Mouse (Mus musculus) midbrain, embryonic 14.5 days (tissue): Measurements from ENCODE around the gene Rwdd3. TPM values are rescaled to one million over a fixed set of nuclear protein-coding genes. Genes with fewer than 3 reads are reported as not detected.

Experiments used
- ATAC-seq: fragments of 200-750 bp; cut with Nextera tagmentation; 2 replicates; pipeline ENCODE4 v1.8.0; 2017; ENCODE audit warnings: moderate number of reproducible peaks, moderate library complexity; ENCODE audit not compliant: low FRiP score, low TSS enrichment
- DNase-seq: peaks from one replicate; pipeline ENCODE4 v3.0.0-alpha.2; 2015
- H3K27ac ChIP-seq: fragments of 300-500 bp; sonication (generic); replicated peaks from 2 replicates; pipeline ENCODE4 v1.5.1; 2014; ENCODE audit warnings: mild to moderate bottlenecking, low read depth, low read length, moderate library complexity
- H3K27me3 ChIP-seq: fragments of 300-500 bp; sonication (generic); 2 replicates; pipeline ENCODE4 v1.6.1; 2014; ENCODE audit warnings: low read length, control low read depth, mixed read lengths; ENCODE audit not compliant: control insufficient read depth, insufficient read depth
- H3K36me3 ChIP-seq: fragments of 300-500 bp; sonication (generic); 2 replicates; pipeline ENCODE4 v1.6.1; 2014; ENCODE audit warnings: low read length, control low read depth; ENCODE audit not compliant: control insufficient read depth, insufficient read depth
- H3K4me1 ChIP-seq: fragments of 300-500 bp; sonication (generic); 2 replicates; pipeline ENCODE4 v1.6.1; 2014; ENCODE audit warnings: mild to moderate bottlenecking, antibody characterized with exemption, low read length, control low read depth; ENCODE audit not compliant: control insufficient read depth, insufficient read depth
- H3K4me2 ChIP-seq: fragments of 300-500 bp; sonication (generic); 2 replicates; pipeline ENCODE4 v1.6.1; 2014; ENCODE audit warnings: mild to moderate bottlenecking, low read length, moderate library complexity
- H3K4me3 ChIP-seq: fragments of 300-500 bp; sonication (generic); replicated peaks from 2 replicates; pipeline ENCODE4 v1.5.1; 2014; ENCODE audit warnings: low read depth, low read length
- H3K9ac ChIP-seq: fragments of 300-500 bp; sonication (generic); replicated peaks from 2 replicates; pipeline ENCODE4 v1.6.1; 2014; ENCODE audit warnings: mild to moderate bottlenecking, low read length, moderate library complexity
- H3K9me3 ChIP-seq: fragments of 300-500 bp; sonication (generic); 2 replicates; pipeline ENCODE4 v1.6.1; 2016; ENCODE audit warnings: low read length, control low read depth, mixed read lengths; ENCODE audit not compliant: control insufficient read depth
- WGBS: fragments of 180-500 bp; shearing (Covaris S2); extraction: QIAGEN DNeasy Blood & Tissue Kit; methylation state at CpG from one replicate; pipeline ENCODE4 v1.1.7; 2014; 5-methylcytosine and 5-hydroxymethylcytosine counted together
- polyA plus RNA-seq: library from polyadenylated mRNA; unstranded; fragments of >200 nt; fragmentation: Nextera tagmentation; extraction: Ambion mirVana; gene quantifications from 2 replicates; pipeline ENCODE4 v1.2.1, GENCODE M21; 2014

Gene Rwdd3
- polyA plus RNA-seq, 1 experiment from 2014 or later = 6.1 TPM

DNA sequence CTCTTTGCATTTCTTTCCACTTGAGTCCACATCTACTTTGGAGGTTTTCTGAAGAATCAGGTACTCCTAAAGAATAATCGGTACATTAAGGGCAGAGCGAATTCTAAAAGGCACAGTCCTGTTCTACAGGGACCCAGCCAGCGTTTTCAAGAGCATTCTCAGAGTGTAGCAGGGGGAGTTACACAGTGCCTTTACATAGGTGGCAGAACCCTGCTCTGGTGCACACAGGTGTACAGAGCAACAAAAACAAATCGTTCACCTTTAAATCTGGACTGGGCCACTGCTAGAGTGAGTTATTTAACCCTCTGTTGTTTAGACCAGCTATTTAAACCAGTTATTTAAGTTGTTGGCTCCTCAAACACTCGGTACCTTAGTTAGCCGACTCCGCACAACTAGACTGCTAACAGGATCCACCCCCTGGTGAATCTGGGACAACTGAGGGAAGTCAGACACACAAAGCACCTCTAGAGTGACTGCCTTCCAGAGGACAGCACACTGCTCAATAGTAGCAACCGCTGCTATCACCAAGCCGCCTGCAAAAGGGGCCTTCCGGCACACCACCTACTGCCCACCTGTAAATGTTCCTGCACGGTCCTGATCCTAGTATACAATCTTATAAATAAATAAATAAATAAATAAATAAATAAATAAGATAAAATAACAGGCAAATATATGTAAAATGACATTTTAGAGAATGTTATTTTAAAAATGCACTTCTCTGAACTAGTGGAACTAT is 14.9 kb downstream of the Rwdd3 start:
- Histone ChIP-seq H3K27ac (no peak overlapping the region; the same call in 1 of the 2 replicates), H3K4me3 (no peak overlapping the region)

DNA sequence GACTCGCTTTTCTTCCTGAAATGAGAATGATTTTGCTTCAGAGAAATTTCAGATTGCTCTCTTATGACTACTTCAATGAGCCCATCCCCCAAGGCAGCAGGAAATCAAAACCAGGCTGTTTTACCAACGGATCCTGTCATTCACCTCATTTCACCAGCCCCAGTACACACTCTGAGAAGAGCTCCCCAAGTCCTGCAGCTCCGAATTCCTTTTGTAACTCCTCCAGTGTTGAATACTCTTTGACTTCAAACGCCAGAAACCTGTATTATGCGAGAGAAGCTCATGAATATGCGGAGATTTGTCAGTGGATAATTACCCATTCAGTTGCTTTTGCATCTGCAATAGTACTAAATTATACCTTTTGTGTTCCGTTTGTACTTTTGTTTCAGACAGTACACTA is 15.5 kb downstream of the Rwdd3 start:
- Histone ChIP-seq H3K4me3 (no peak overlapping the region), H3K36me3 (no peaks in the 10 kb centered on the region), H3K4me1 (peaks cover 6% of the 10 kb centered on the region), H3K9ac (no peak overlapping the region), H3K27ac (no peak overlapping the region), H3K9me3 (no peaks in the 10 kb centered on the region), H3K27me3 (no peaks in the 10 kb centered on the region), H3K4me2 (peak overlapping the region; percentile 12; the same call in 1 of the 2 replicates)
- 0 out of 2 replicates have a peak, but pooled peaks have one; percentile 55 for ATAC-seq
- peak; percentile 46 for DNase-seq
- WGBS = 18% methylated on average over 7 of the region's 7 CpGs

More for the DNA sequence above, 14.9 kb downstream of the Rwdd3 start:
- no peaks in the 10 kb centered on the region for H3K36me3 ChIP-seq
- DNase-seq (no peak), ATAC-seq (no peak)
- H3K9ac ChIP-seq = no peak overlapping the region
- no peaks in the 10 kb centered on the region for H3K9me3 ChIP-seq
- H3K4me2 ChIP-seq = peak overlapping the region; percentile 12; the same call in 1 of the 2 replicates
- no peaks in the 10 kb centered on the region for H3K27me3 ChIP-seq
- 49% methylated on average over 11 of the region's 11 CpGs for WGBS
- H3K4me1 ChIP-seq = peaks cover 6% of the 10 kb centered on the region

DNA sequence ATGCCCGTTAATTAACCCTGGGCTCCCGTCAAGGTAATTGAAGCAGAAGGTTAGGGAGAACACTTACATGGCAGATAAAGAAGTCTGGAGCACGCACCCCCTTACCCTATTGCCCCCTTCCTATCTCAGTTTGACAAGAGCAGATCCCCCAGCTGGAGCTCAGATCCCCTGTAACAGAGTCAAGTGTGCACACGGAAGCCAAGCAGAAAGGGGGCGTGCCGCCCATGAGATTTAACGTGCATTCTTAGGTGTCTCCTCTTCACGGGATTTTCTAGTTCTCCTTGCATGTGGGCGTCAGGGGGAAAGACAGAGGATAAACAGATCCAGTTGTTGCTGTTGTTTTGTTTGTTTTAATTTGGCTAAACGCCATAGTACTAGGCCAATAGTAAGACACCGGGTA is 37.6 kb downstream of the Rwdd3 start:
- Histone ChIP-seq H3K4me1 (no peaks in the 10 kb centered on the region), H3K9ac (no peak overlapping the region), H3K4me2 (no peak overlapping the region), H3K4me3 (no peak overlapping the region), H3K9me3 (no peaks in the 10 kb centered on the region), H3K27me3 (no peaks in the 10 kb centered on the region), H3K27ac (0 out of 2 replicates have a peak overlapping the region, but pooled peaks have one; percentile 2), H3K36me3 (no peaks in the 10 kb centered on the region)
- ATAC-seq (no peak), DNase-seq (no peak)
- WGBS = 76% methylated on average over 11 of the region's 11 CpGs

DNA sequence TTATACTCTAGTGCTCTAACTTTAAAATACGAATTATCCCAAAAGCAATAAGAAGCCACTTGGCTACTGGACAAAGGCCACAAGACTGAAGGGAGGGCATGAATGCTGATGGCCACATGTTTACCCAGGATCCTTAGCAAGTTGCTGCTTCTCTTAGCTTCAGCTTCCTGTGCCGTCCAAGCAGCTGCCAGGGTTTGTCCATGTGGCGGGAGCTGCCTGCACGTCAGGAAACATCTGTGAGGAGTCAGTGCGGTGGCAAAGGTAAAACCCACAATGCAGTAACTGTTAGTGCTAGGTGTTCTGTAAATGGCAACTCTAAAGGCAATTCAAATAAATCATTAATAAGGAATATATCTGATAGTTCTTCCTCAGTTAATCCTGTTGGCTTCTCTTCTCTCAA is 38.5 kb downstream of the Rwdd3 start:
- Histone ChIP-seq H3K27me3 (no peaks in the 10 kb centered on the region), H3K9ac (no peak overlapping the region), H3K4me1 (no peaks in the 10 kb centered on the region), H3K9me3 (no peaks in the 10 kb centered on the region), H3K4me3 (no peak overlapping the region), H3K36me3 (no peaks in the 10 kb centered on the region), H3K4me2 (no peak overlapping the region), H3K27ac (no peak overlapping the region)
- no peak for DNase-seq
- WGBS = 89% methylated on average over 5 of the region's 5 CpGs
- no peak for ATAC-seq

DNA sequence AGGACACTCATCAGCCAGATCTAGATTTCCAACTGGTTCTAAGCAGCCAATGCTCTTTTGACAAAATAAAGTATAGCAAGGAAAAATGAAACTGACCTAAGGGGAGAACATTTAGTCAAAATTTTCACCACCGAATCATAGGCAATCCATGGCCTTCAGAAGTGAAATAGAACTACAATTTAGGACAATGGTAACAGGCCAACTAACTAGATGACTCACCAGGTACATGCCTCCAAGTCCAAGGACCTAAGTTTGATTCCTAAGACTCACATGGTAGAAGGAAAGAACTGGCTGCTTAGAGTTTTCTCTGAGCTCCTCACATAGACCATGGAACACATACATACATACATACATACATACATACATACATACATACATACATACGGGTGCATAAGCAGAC is 44.3 kb downstream of the Rwdd3 start:
- no peak for ATAC-seq
- WGBS = 88% methylated on average over 2 of the region's 2 CpGs
- Histone ChIP-seq H3K27me3 (no peaks in the 10 kb centered on the region), H3K4me3 (no peak overlapping the region), H3K4me1 (no peaks in the 10 kb centered on the region), H3K36me3 (no peaks in the 10 kb centered on the region), H3K9ac (no peak overlapping the region), H3K27ac (no peak overlapping the region), H3K4me2 (no peak overlapping the region), H3K9me3 (no peaks in the 10 kb centered on the region)
- no peak for DNase-seq

DNA sequence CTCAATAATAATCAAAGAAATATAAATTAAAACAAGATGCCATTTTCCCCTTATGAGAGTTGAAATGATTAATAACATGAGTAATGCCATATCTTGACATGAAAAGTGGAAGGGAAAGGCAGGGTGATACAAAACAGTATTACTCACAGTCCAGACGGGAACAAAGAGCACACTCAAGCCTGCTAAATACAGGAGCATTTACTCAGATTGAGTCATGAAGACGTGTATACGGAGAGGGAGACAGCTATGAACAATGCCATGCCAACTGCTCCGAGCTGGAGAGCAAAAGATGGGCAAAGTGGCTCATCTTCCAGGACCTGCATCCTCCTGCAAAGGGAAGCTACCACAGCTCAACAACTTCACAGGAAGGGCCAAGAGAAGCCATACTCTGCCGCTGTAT is 45.0 kb downstream of the Rwdd3 start:
- WGBS = 77% methylated on average over 5 of the region's 5 CpGs
- H3K27me3 ChIP-seq = no peaks in the 10 kb centered on the region
- ATAC-seq = no peak
- no peaks in the 10 kb centered on the region for H3K36me3 ChIP-seq
- no peak overlapping the region for H3K4me2 ChIP-seq
- no peaks in the 10 kb centered on the region for H3K9me3 ChIP-seq
- no peak overlapping the region for H3K4me3 ChIP-seq
- H3K4me1 ChIP-seq = no peaks in the 10 kb centered on the region
- no peak overlapping the region for H3K9ac ChIP-seq
- no peak overlapping the region for H3K27ac ChIP-seq
- no peak for DNase-seq

DNA sequence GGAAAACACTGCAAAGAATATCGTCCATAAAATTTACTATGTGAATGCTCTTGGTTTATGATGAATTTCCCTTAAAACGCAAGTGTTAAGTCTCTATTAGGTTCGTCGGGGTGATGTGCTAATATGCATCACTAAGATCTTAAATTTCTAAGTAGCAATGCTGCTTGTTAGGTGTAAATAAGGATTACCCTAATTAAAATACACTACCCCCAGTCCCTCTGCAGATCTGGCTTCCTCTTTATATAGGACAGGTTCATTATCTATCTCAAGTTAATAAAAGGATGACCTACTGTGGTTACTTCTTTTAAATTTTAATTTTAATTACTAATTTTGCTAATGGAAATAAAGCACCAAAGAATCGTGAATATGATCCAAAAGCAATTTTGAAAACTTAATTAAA is 50.4 kb downstream of the Rwdd3 start:
- WGBS = 73% methylated on average over 5 of the region's 5 CpGs
- Histone ChIP-seq H3K9me3 (no peaks in the 10 kb centered on the region), H3K36me3 (no peaks in the 10 kb centered on the region), H3K4me3 (no peak overlapping the region), H3K9ac (no peak overlapping the region), H3K4me1 (no peaks in the 10 kb centered on the region), H3K4me2 (no peak overlapping the region), H3K27ac (no peak overlapping the region), H3K27me3 (no peaks in the 10 kb centered on the region)
- no peak for DNase-seq
- ATAC-seq = no peak

DNA sequence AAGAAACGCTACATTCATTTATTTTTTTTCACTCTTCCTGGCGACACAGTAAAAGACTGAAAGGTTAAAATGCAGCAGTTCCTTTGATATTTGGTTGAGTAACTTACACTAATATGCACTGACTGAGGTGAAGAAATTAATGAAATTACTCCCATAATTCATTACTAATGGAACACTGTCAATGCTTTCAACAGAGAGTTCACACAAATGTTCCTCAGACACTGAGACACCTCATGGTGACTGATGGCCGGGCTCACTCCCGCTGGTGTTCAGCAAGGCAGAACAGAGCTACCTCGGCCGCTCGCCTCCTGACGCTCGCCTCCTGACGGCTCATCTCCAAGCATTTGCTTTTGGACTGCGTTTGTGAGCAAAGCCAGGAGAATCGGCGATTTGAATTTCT is 54.9 kb downstream of the Rwdd3 start:
- no peaks in the 10 kb centered on the region for H3K27me3 ChIP-seq
- no peak overlapping the region for H3K9ac ChIP-seq
- no peak overlapping the region for H3K4me3 ChIP-seq
- 70% methylated on average over 13 of the region's 13 CpGs for WGBS
- H3K27ac ChIP-seq = no peak overlapping the region; the same call in 1 of the 2 replicates
- DNase-seq (peak; percentile 29), ATAC-seq (no peak)
- no peaks in the 10 kb centered on the region for H3K36me3 ChIP-seq
- H3K4me1 ChIP-seq = no peaks in the 10 kb centered on the region
- H3K4me2 ChIP-seq = no peak overlapping the region
- no peaks in the 10 kb centered on the region for H3K9me3 ChIP-seq

DNA sequence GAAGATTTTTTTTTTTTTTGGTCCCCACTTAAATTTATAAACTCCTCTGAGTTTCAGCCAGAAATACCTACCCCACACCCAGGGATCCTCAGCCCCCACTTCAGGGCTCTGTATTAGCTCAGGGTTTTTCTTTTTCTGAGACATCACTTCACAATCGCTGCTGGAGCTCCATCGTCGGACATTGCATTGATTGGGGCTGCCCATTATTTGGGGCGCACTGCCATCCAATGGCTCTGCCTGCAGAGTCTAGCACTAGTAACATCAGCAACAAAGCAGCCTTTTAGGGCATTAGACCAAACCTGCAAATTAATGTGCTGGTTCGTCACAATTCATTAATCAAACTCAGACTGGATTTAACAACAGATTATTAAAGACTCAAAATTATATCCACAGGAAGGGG is 55.4 kb downstream of the Rwdd3 start:
- no peak overlapping the region for H3K4me2 ChIP-seq
- no peak for ATAC-seq
- H3K9me3 ChIP-seq = no peaks in the 10 kb centered on the region
- no peak for DNase-seq
- no peak overlapping the region for H3K9ac ChIP-seq
- 76% methylated on average over 5 of the region's 5 CpGs for WGBS
- no peak overlapping the region for H3K4me3 ChIP-seq
- H3K4me1 ChIP-seq = no peaks in the 10 kb centered on the region
- H3K27me3 ChIP-seq = no peaks in the 10 kb centered on the region
- no peaks in the 10 kb centered on the region for H3K36me3 ChIP-seq
- no peak overlapping the region for H3K27ac ChIP-seq
